Mouse (Mus musculus): Measurements from ENCODE around the gene Ldlrap1. TPM values are rescaled to one million over a fixed set of nuclear protein-coding genes. Genes with fewer than 3 reads are reported as not detected.

The Ldlrap1 gene
- total RNA-seq, 1 experiment from 2014 or later: 53.1 TPM

- no peak for DNase-seq
These were observed 7.6 kb upstream of the Ldlrap1 start for GRCm38 (mm10) chr4:134775234-134775944.

DNA sequence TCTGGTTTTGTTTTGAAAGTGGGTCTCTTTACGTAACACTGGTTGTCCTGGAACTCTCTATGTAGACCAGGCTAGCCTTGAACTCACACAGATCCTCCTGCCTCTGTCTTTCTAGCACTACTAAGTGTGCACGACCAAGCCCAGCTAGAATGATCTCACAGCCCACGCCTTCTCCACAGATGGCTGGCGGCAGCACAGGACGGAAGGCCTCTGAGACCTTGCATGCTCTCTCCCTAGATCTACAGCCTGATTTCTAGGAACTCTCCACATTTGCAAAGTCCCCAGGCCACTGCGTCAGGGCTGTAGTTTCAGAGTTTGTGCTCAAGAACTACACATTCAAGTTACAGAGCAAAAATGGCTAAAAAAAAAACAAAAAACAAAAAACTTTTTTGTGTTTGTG is 6.3 kb upstream of the Ldlrap1 start:
- DNase-seq: no peak

GRCm38 (mm10) chr4:134772805-134773674 is 5.2 kb upstream of the Ldlrap1 start:
- no peak for DNase-seq

DNA sequence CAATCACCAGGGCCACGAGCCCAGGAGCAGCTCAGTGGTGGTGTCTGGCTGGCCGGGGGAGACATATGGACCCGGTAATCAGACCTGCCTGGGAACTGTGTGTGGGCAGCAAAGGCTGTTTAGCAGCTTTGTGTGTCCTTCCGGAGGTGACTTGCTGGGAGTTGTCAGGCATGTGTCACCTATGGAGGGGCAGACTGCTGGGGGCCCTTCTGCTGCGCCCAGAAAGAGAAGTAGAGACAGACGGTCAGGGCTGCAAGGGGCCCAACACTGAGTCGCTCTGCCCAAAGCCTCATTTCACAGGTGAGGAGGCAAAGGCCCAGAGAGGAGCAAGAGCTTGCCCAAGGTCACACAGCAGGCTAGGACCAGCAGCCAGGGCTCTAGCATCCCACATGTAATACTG is 2.1 kb upstream of the Ldlrap1 start:
- DNase-seq: no peak

DNA sequence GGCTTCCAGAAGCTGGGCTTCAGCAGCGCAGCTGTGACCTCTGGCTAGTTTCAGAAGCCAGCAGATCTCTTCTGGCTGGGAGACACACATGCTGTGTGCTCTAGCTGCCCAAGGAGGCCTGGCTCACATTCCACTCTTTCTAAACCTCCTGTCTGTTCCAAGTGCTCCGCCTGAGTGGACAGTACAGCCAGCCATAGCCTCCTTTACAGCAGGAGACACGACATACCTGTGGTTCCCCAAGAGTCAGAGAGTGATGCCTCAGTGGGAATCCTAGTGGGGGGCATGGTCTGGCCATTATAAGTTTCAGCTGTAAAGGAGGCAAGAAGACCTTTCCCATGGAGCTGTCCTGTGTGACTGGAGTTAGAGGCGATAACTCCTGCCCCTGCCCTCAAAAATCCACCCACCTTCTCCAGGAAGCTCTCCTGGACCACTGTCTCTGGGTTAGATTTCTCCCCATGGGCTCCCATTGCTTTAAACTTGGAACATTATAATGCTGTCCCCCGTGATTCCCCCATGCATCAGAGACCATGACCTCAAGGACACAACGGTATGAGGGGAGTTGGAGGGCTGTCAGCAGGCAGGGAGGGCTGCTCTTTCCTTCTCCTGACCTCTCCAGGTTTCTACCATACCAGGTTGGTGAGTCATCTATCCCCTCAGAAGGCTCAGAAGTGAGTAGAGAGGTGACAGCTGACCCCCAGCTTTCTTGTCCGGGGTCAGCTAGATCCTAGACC is 1.4 kb upstream of the Ldlrap1 start:
- DNase-seq: no peak

DNA sequence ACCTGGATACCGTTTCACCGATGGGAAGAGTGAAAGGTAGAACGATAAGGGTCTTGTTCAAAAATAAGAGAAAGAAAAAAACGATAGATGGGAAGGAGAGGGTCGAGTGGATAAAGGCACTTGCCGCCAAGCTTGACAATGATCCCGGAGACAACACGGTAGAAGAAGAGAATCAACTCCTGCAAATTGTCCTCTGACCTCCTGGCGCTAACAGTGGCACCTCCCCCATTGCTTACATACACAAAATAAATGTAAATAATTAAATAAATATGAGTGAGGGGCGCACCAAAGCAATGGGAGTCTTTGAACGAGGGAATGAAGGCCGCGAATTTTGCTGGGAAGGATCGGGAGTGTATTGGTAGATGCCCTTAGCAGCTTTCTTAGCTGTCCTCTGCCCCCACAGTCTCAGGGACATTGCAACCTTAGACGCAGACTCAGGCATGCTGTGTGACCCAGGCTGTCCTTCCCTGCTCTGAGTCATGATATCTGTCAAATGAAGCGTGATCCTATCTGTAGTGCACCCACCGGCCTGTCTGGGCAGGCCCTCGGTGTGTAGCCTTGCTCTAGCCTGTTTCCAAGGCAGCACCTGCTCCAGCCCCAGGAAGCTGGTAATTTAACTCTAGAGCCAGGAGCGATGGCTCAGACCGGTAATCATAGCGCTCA is 533 bp upstream of the Ldlrap1 start:
- DNase-seq: peak; percentile 77

DNA sequence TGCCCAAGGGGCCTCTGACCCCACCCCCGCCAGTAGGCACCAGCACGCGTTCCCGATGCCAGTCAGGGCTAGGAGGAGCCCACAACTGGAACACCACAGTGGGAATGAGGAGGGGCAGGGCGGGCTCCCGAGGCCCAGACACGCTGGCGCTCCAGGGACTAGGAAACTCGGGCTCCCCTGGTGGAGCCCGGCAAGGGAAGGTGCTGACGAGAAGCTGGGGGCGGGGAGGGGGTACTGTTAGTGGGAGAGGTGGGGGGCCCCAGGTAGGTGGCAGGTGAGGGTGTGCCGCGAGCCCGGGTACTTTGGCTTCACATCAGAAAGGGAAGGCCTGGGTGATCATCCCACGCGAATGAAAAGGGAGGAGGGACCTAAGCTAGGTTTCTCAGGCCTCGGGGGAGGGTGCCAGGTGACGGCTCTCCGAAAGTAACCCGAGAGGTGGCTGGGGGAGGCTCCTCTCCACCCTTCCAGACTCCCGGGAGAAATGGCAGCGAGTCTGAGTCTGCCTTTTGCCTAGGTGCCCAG is 859 bp downstream of the Ldlrap1 start:
- peak; percentile 81 for DNase-seq

DNA sequence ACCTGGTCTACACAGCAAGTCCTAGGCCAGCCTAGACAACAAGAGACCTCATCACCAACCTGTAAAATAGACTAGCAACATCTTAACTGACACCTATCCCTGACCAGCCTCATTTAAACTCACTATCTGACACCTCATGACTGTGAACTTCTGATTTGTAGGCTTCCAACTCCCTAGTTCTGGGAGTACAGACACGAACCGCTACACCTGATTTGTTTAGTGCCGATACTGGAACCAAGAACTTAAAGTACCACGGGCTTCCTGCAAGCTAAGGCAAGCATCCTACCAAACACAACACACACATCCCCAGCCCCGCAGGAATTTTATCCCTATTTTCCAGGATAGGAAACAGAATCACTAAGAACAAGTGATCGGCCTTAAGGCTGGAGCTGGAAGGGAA is 1.5 kb downstream of the Ldlrap1 start:
- DNase-seq: no peak

- DNase-seq: no peak
These were observed 3.5 kb downstream of the Ldlrap1 start for GRCm38 (mm10) chr4:134764333-134764732.

GRCm38 (mm10) chr4:134762360-134762759 is 5.5 kb downstream of the Ldlrap1 start:
- no peak for DNase-seq

- peak; percentile 93 for DNase-seq
These were observed 7.0 kb downstream of the Ldlrap1 start for GRCm38 (mm10) chr4:134760793-134761201.

DNA sequence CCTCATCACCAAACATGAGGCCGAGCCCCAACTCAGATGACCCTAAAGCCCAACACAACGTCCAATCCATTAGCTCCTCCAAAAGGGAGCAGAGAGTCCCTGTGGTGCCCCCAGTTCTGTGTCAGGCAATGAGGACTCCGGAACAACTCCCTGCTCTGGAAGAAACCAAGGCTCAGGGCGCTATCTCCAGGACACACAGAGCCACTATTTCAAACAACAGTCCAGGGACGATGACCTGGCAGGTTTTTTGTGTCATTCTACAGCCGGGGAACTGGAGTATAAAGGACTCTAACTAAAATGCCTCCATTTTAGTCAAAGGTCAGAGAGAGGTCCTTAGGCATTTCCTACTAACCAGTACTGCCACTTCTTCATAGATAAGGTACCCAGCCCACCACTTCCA is 7.5 kb downstream of the Ldlrap1 start:
- DNase-seq: no peak

DNA sequence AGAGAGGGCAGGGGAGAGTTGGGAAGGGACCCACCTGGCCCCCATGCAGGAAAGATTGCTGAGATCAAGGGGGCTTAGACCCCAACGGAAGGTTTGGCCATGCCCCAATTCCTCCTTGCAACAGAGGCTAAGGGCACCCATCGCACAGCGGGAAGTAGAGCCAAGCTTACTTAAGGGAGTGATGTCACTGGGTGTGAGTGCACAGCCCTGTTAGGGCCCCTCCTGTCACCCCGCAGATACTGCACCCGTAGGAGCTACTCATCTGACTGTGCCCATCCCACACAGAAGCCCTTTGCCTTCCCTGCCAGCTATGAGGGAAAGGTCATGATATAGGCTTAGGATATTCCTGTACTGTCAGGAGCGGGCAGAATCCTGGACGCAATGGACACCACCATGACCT is 8.3 kb downstream of the Ldlrap1 start:
- DNase-seq: no peak

DNA sequence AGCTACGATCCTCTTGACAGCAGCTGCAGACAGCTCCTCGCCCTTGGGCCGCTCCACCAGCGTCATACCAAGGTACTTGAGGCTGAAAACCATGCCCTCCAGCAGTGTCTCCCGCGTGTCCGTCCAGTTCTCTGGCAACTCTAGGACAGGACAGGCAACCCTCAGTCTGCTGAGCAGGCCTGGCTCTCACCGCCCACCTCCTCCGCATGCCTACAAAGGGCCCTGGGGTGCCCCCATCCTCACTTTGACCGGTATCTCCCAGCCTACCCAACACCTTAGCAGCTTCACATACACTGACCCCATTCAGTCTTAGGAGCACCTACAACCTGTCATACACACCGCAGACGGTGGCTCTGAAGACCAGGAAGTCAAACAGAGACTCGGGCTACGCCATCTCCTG is 8.9 kb downstream of the Ldlrap1 start:
- no peak for DNase-seq

DNA sequence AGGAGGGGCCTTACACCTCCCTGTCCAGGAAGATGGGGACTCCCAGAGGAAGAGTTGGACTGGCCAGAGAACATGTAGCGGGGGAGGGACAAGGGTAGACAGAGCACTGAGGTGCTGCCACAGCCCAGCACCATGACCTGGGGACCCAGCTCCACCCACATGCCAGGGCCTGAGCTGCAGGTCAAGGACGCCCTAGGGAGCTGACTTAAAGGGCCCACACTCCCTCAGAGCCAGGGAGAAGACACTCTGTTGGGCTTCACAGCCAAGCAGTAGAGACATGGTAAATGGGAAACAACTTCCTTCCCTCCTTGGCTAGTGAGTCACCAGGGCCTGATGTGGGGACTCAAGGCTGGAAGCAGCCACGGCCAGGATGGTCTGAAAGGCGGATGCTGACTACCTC is 9.5 kb downstream of the Ldlrap1 start:
- peak; percentile 57 for DNase-seq

GRCm38 (mm10) chr4:134756953-134757352 is 10.9 kb downstream of the Ldlrap1 start:
- DNase-seq: no peak

DNA sequence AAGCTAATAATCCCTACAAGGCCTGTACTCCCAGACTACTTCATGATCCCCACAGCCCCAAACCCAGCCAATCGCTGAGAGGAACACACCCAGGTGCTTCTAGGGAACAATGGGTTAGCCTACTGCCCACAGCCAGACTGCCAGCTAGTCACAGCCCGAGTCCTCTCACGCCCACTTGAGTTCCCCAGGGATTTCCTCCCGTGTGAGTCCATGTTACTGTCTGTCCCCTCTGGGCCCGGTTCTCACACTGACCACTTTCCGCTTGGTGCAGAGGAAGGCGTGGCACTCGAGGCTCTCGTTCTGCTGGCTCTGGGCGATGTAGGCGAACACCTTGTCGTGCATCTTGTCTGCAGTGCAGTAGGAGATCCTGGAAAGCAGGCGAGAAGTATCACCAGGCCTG is 12.9 kb downstream of the Ldlrap1 start:
- no peak for DNase-seq

- no peak for DNase-seq
These were observed 13.5 kb downstream of the Ldlrap1 start for GRCm38 (mm10) chr4:134754371-134754770.

DNA sequence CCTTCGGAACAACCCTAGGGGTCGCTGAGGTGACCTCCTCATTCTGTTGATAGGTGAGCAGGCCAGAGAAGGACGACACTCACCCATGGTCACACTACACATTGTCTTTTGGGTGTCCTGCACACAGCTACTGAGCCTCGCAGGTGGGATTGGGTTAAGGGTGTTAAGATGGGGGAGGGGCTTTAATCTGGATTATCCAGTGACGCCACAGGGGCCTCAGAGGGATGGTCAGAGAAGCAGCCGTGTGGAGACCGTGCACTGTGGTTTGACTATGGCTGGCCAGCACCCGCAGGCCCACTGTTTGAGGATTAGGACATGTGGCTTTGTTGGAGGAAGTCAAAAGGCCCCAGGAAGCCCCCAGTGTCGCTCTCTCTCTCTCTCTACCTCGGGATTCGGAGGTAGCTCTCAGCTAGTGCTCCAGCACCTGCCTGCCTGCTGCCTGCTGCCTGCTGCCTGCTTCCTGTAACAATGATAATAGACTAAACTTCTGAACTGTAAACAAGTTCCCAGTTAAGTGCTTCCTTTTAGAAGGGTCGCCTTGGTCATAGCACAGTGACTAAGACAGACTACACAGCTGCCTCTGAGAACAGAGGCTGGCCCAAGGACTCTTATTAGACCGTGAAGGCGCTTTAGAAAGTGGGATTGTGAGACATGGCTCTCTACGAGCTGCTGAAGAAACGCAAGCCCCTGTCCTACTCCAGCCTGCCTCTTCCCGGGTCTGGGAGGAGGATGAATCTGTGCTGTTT is 14.1 kb downstream of the Ldlrap1 start:
- no peak for DNase-seq

- DNase-seq: no peak
These were observed 14.9 kb downstream of the Ldlrap1 start for GRCm38 (mm10) chr4:134752911-134753426.

Data from adrenal gland, postnatal 14 days (tissue).